Mouse (Mus musculus) heart, postnatal 25 days (tissue): ENCODE results near the gene Hoxd13. TPM values are rescaled to one million over a fixed set of nuclear protein-coding genes. Genes with fewer than 3 reads are reported as not detected.

ENCODE experiments used
- DNase-seq: peaks from one replicate; pipeline ENCODE4 v3.0.0; 2022; ENCODE audit warnings: low spot score
- intact Hi-C: fragments of 180-260 bp; cut with DNase I; formaldehyde crosslinking; loops from one replicate; pipeline ENCODE4 v1.15.1; 2025
- total RNA-seq, 2 experiments: library from RNA; stranded (reverse); gene quantifications; 2 replicates each; pipeline ENCODE4 v1.2.3; 2021

The Hoxd13 gene
- total RNA-seq, 2 experiments from 2014 or later = not detected

DNA sequence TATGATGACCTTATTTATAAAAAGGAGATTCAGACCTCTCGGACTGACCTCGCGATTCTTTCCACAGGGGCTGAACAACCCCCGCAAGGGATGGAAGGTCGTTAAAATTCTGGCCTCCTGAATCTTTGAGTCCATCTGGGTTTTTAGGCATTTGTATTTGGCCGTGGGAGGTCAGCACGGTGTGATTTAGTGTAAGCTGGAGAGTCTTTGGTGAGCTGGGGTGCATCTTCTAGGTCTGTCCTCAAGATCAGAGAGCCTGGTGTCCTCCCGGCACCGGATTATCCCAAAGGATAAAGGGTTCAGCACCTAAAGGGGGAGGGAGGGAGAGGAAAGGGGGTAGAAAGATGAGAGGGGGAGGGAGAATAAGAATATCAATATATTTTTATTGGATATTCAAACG is 35.2 kb downstream of the Hoxd13 start:
- DNase-seq = no peak
- intact Hi-C loops = loop anchor here (2.0 kb wide), 3 partner anchors 433 to 885 kb away; no protein-coding TSS in a partner anchor

DNA sequence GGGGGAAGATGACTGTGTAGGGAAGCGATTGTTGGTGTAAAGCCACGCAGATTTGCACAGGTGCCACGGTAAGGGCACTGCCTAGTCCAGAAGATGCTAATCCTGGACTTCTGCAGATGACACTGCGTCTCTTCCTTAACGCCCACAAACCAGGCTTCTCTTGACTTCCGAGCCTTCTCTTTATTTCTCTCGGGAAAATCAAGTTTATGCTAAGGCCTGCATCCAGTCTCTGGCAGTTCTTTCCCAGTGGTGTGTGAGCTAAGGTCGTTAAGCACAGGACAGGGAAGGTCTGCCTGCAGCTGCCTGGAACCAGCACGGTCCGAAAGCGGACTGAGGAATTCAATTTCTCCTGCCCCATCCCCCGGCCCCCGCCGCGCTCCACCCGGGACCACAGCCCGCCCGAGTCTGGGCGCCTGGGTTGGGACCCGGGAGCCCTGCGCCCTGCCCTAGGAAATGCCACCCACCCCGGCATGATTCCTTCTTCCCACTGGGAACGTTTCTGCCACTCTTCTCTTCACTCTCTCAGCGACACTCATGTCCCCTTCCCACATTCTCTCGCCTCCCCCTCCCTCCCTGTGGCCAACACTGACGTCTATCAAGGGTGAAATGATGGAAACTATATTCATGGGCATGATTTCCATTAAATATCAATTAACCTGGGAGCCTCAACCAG is 35.7 kb downstream of the Hoxd13 start:
- no peak for DNase-seq
- intact Hi-C loops = loop anchor here (2.0 kb wide), 3 partner anchors 433 to 885 kb away; no protein-coding TSS in a partner anchor

DNA sequence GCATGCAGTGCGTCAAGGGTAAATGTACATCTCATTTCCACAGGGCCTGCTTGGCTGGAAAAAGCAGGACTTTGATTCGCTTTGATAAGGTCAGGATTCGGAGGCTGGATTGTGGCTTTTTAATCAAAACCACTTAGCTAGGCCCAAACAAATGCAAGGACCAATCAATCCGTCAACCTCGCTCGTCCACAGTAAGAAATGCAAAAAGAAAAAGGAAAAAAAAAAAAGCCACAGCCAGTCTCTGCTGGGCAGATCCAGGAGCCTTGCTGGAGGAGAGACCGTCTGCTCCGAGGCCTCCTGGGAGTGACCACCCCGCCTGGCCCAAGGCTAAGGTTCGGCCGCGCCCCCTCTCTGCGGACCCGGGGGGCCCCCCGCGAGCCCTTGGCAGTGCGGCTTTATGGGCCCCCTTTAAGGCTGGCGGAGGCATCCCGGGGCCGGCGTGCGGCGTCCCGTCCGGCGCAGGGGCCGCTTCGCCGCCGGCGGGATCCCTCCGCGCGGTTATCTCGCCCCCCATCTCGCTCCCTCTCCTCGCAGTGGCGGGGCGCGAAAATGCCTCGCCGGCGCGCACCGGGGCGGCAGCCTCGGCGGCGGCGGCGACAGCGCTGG is 36.4 kb downstream of the Hoxd13 start, which contains the start of gene Hoxd8:
Hoxd8 (plus strand) TSS at position 223 of the 606 bp plus-strand sequence.
- no peak for DNase-seq
- intact Hi-C loops = no loop called here

DNA sequence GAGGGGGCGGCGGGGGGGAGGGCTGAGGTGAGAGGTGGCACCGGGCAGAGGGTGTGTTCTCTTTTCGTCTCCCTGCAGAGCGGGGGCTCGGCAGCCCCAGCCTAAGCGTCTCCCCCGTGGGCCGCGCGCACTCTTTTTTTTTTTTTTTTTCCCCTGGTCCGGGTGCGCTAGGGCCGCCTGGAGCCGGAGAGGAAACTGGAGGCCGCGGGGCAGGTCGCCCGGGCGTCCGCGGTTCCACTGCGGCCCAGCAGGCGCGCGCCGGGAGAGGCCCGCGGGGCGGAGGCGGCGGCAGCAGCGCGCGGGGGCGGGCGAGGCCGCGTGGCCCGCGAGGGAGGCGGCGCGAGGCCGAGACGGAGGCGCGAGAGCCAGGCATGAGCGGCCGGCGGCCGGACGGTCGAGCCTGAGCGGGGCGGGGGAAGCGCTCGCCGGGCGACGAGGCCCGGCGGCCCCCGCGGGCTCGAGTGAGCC is 36.9 kb downstream of the Hoxd13 start:
- DNase-seq = no peak
- intact Hi-C loops = no loop called here

DNA sequence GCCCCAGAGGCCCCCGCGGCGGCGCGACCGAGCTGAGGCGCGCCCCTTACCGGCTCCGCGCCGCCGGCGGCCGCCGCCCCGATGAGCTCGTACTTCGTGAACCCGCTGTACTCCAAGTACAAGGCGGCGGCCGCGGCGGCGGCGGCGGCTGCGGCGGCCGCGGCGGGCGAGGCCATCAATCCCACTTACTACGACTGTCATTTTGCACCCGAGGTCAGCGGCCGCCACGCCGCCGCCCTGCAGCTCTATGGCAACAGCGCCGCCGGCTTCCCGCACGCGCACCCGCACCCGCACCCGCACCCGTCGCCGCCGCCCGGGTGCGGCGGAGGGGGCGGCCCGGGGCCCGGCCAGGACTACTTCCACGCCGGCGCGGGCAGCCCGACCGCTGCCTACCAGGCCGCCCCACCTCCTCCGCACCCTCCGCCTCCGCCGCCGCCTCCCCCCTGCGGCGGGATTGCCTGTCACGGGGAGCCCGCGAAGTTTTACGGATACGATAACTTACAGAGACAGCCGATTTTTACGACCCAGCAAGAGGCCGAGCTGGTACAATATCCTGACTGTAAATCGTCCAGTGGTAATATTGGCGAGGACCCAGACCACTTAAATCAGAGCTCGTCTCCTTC is 37.5 kb downstream of the Hoxd13 start:
- intact Hi-C loops = no loop called here
- DNase-seq = no peak

DNA sequence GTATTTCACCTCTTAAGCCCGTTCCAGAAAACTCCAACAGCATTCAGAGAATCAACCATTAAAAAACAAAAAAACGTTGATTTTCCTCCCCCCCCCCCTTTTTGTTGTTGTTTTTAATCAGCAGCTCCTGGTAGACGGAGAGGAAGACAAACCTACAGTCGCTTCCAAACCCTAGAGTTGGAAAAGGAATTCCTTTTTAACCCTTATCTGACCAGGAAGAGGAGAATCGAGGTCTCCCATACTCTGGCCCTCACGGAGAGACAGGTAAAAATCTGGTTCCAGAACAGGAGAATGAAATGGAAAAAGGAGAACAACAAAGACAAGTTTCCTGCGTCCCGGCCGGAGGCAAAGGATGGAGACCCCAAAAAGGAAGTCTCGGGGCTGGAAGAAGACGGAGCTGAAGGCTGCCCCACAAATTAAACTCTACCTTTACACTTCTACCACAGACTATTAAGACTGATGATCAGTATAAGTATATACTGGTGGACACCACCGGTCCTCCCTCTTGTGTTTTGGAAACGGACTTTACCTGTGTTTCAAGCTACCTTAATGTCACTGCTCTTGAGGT is 38.4 kb downstream of the Hoxd13 start:
- intact Hi-C loops = no loop called here
- no peak for DNase-seq

DNA sequence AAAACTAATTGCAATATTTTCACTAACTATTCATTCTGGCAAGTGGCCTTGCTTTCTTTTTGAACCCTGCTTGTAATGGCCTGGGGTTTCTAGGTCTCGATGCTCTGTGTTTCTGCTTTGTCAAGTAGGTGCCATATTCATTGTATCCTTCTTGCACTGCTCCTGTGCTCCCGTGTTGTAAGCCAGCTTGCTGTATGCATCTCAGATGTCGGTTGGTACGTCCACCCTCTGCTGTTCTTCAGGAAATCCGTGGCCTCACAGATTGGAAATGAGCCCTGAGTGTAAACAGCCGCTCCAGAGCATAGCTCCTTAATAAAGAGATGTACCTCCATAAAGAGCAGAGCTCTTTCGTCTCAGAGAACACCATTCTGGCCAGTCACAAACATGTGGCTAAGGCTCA is 39.5 kb downstream of the Hoxd13 start:
- intact Hi-C loops = no loop called here
- DNase-seq = no peak

DNA sequence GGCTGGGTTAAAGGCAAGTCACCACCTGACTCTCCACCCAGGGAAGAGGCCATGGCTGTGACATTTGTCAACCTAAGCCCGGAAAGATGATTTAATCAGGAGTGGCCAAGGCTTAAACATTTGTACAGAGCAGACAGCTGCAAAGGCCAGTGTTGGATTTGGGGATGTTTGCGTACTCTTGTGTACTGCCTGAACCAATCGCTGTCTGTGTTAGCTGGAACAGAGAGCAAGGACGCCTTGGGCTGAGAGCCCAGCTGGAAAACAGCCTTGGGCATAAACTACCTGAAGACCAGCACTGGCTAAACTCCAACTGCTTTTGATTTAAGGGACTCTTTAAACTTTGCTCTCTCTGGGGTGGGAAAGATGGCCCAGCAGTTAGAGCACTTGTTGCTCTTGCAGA is 40.6 kb downstream of the Hoxd13 start:
- intact Hi-C loops = no loop called here
- DNase-seq = no peak

DNA sequence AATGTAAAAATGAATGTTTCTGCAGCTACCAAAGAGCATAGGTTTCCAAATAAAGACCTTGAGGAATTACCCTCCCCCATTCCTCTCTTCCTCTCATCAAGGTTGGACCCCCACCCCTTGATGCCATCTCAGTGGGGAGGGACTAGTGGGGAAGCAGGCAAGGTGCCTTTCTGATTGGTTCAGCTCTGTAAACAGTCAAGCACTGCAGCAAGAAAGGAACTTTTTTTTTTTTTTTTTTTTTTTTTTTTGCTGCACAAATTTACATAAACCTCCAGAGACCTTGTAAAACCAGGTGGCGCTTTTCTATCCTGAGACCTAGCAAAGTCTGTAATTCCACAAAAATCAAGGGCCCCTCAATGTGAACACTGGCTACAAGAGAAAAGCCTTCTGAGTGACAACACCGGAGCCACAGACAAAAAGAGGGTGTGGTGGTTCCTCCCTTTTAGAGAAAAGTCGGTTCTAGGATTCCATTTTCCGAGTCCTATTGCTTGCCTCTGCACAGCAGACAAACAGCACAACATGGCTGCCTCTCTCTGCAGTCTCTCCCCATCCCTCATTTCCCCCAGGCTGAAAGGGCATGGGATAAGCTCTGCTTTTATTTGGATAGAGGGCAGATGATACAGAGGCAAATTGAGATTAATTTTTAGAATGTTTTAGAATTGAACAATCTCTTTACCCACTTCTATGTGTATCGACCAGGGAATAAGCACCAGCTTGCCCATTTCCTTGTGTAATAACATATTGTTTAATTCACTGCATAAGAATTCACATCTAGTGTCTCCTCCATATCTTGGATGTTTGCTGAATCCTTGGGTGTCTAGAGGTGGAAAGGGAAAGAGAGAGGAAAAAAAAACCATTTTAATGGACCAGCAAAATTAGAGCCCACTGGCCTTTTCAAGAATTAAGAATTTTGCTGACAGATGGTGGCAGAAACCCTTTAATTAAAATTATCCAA is 41.6 kb downstream of the Hoxd13 start:
- intact Hi-C loops = no loop called here
- no peak for DNase-seq

DNA sequence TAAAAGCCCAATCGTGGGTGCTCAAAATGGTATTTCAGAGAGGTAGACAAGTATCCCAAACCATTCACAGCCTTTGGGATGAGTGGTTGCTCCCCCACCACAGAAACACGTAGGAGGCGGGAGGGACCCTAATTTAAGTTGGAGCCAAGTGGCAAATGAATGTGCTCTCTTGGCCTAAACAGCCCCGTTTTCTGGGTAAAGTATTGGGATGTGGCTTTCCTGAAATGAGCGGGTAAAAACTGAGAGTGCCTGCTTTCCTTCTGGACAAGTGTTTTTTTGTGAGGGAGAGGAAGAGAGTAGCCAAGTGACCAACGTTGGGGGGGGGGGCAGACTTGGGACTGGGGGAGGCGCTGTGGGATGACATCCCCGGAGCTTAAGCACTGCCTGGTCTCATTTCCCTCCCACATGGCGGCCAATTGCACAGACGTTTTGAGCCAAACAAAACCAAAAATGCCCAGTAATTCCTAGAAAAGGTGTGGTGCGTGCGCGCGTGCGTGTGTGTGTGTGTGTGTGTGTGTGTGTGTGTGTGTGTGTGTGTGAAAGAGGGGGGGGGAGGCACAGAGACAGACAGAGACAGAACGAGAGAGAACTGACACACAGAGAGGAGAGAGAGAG is 42.9 kb downstream of the Hoxd13 start:
- no peak for DNase-seq
- intact Hi-C loops = no loop called here

DNA sequence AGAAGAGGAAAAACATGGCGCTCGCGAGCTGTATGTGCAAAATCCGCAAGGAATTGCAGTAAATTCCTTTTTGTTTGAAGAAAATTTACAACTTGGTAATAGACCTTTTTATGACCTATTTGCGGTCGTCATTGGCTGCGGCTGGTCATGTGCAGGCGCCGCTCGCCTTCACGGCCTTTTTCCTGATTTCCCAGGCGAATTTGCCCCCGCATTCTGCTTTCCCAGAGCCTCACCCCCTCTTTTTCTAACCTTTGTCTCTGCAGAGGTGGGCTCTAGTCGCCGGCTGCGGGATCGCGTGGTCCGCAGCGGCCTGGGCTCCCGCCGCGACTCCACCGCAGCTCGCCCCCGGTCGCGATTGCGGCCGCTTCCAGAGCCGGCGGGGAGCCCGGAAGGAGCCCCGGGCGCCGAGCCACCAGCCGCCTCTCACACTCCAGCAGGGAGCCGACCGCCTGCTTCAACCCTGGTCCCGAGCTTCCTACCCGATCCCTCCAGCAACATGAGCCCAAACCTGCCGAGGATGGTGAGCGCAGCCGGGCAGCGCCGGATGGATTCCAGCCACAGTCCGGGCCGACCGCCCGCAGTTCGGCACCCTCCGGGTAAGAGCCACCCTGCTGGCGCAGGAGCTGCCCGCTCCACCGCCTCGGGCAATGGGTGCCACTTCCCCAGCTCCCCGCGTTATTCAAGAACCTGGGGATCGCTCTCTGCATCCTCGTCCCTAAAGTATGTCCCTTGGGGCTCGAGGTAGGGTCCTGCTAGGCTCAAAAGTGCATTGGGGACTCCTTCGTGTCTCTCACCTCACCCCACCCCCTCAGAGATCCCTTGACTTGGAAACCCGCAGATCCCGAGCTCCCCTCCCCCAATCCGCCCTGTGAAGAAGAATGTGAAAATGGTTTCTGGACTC is 43.9 kb downstream of the Hoxd13 start, which contains the start of the genes Hoxd3 and Hoxd4:
Hoxd3 (plus strand) TSS at position 207 of the 901 bp plus-strand sequence.
Hoxd4 (plus strand) TSS at position 209 of the 901 bp plus-strand sequence.
- intact Hi-C loops = no loop called here
- DNase-seq = no peak

DNA sequence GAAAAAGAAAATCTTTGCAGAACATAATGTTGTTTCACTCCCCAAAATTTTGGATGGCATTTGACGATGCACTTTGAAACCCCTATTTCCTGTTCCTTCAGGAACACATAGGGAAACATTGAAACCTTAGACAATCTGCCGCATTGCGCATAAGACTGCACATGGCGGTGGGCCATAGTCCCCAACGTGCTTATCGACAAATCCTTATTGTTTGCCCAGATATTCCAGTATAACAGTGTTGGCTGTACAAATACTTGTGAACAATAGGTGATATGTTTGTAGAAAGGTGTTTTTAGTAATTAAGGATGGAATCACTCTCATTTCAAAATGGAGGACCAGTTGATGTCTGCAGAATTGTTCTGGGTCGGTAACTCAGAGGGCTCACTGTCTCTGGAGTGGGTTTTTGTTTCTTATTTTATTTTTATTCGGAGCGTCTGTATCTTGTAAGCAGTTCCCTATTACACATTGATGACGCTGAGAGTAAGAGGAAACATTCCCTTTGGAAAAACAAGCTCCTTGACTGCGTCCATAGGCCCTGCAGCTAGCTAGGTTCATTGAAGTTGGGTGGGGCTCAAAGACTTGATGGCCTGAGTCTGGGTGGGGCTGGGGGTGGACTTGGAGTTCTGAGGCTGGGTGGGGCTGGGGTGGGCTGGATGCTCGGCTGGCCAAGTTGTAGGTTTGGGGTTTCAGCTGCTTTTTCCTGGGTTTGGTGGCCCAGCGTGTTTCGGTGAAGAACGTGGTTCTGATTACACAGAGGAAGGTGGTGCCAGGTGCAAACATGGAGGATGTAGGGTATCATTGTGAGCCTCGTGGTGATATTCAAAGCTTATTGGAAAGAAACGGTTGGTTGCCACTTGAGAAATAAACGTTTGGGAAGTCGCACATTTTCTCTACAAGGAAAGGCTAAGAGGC is 45.4 kb downstream of the Hoxd13 start:
- intact Hi-C loops = no loop called here
- no peak for DNase-seq

DNA sequence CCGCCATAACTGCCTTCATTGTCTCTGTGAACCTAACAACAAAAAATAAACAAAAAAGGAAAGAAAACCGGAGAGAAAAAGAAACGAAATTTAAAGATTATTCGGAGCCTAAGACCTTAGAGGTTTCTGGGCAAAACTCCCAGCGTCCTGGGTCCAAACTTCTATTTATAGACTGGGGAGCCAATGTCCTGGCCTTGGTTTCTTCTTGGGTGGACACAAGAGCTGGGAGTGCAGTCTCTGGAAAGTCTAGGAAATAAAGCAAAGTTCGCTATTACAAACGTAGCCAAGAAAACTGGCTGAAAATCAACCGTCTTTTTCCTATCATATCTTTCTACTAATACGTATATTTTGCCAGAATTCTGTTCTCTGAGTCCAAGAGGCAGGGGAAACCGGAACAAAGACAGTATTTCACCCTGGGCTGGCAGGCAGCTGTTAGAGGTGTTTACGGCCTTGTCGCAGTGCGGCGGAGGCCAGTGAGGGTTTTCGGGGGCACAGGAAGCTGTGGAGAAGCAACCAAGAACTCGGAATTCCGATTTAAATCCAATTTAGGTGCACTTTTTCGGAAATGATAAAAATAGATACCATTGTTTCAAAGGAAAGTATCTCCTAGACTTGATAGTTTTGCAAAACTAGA is 46.2 kb downstream of the Hoxd13 start:
- intact Hi-C loops = no loop called here
- no peak for DNase-seq

DNA sequence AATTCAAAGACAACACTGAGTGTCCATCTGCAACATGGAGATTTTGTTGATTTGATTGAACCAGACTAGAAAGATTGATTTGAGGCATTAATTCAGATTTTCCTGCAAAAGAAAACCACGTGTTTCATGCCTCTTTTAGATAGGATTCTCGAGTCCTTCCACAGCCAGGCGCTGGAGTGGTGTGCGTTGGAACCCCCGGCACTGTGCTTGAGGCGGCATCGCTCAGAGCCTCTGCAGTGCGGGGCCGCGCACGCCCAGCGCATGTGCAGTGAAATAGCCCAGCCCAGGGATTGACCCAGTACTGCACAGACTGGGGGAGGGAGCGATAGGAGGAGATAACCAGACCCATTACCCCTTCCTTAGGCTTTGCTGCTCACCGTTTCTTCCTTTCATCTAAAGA is 46.8 kb downstream of the Hoxd13 start:
- intact Hi-C loops = loop anchor here (1.0 kb wide), 3 partner anchors 249 to 423 kb away; no protein-coding TSS in a partner anchor
- no peak for DNase-seq

DNA sequence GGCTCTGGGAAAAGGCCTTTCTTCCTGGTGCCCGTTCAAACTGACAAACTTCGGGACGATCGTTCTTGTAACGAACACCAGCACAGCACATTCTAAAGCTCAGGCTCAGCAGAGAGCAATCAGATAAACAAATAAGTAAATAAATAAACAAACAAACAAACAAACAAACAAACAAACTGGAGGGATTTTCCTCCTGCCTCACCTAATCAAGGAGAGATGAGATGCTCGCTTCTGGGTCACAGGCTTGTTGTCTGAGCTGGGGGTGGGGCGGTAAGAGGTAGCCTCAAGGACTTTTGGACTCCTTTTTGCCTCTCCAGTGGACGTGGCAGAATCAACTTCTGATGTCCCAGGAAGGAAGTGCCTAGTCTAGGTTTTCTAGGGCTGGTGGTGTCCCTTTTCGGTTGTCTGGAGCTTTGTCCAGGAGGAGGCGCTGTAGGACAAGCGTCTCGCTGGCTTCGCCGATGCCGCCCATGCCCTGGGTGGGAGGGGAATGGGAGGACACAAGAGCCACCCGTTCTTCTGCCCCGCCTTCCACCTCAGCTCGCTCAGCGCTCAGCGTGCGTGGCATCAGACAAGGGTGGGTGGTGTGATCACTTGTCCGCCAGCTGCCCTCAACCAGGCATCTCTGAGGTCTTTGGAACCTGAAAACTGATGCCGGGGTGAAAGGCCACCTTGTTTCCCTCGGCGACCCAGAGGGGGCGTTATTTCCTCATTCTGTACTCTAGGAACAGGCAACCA is 47.6 kb downstream of the Hoxd13 start:
- intact Hi-C loops = loop anchor here (1.0 kb wide), 3 partner anchors 249 to 423 kb away; no protein-coding TSS in a partner anchor
- peak; percentile 55 for DNase-seq

DNA sequence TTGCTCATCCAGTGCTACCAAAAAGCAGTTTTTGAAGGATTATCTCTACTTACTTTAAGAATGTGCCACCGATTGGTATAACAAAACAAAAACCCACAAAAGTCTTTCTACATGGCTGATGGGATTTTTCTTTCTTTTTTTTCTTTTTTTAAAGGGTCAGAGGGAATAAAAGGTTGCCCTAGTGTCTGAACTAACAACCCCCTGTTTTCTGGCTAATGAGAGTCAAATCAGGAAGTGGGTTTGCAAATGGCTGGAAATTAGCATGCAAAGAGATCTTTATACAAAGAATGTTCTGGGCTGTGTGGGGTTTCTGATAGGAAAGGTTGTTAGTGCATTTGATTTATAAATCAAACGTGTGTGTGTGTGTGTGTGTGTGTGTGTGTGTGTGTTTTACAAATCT is 52.3 kb downstream of the Hoxd13 start:
- intact Hi-C loops = no loop called here
- DNase-seq = no peak
